Mouse (Mus musculus) embryonic fibroblast, embryonic 13.5 days (primary cell): Measurements from ENCODE around the gene Mrap.

Experiments used
- CTCF ChIP-seq: IDR thresholded peaks from 2 replicates; pipeline ENCODE4 v1.5.1; 2011; ENCODE audit warnings: mild to moderate bottlenecking, control low read depth, low read length, moderate library complexity, borderline replicate concordance; ENCODE audit not compliant: insufficient read depth
- POLR2A ChIP-seq: IDR thresholded peaks from 2 replicates; pipeline ENCODE4 v1.6.1; 2011; ENCODE audit warnings: low read depth, mild to moderate bottlenecking, control low read depth, low read length, moderate library complexity

GRCm38 (mm10) chr16:90696306-90696705 lies 41.7 kb upstream of the Mrap start:
- TF ChIP-seq CTCF: no peak
- no peak for TF ChIP-seq POLR2A
